Mouse (Mus musculus): ENCODE data around the gene Zfp109.
"Not testable (repeated sequence)": the region's sequence is repeated elsewhere in the genome, so short reads cannot be mapped to it uniquely, and the experiment has no call there.

Gene Zfp109

GRCm38 (mm10) chr7:24237040-24237791 is at the start of gene Zfp109:
Zfp109 (minus strand) TSS chr7:24237560.
- peak; percentile 42 to 57 for DNase-seq (ENCODE audit: low spot score in 2 of 2)

- no peak for DNase-seq (ENCODE audit: low spot score in 2 of 2)
These were observed 49.6 kb upstream of the Zfp109 start for GRCm38 (mm10) chr7:24286916-24287315.

DNA sequence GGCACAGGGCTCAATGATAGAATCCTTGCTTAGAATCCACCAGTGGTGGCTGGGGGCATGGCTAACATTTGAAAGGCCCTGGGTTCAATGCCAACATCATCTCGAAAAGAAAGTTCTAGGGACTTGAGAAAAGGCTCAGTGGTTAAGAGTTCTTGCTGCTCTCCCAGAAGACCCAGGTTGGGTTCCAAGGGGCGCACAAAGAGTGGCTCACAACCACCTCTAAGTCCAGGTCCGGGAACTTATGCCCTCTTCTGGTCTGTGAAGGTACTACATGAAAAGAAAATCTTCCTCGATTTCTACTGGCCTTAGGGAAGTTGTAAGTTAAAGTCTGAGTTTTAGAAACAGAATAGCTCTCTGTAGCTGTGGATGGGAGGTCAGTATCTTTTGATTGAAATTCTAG is 48.7 kb upstream of the Zfp109 start:
- DNase-seq (ENCODE audit: low spot score in 2 of 2), result no peak

- DNase-seq (ENCODE audit: low spot score in 2 of 2), result no peak
These were observed 43.4 kb upstream of the Zfp109 start for GRCm38 (mm10) chr7:24280858-24281145.

- DNase-seq (ENCODE audit: low spot score in 2 of 2), result no peak
These were observed 42.9 kb upstream of the Zfp109 start for GRCm38 (mm10) chr7:24280031-24280857.

GRCm38 (mm10) chr7:24278771-24279170 is 41.4 kb upstream of the Zfp109 start:
- DNase-seq (ENCODE audit: low spot score in 2 of 2), result not testable (repeated sequence)

DNA sequence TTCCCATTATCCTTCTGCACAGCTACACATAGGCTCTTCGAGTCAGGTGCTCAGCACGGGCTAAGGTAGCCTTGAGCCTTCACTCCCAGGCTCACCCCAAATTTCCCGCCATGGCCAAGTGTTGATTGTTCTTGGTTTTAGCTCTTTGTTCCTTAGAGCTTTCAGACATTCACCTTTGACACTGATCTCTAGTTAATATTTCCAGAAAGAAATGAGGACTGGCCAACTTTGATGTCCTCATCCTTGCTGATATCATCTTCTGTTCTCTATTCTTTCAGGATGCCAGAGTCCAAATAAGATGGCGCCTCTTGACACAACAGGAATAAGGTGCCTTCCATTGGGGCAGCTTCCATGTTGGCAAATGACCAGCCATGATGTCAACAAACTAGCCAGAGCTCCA is 37.1 kb upstream of the Zfp109 start:
- no peak for DNase-seq (ENCODE audit: low spot score in 2 of 2)

GRCm38 (mm10) chr7:24271191-24271590 is 33.8 kb upstream of the Zfp109 start:
- no peak for DNase-seq (ENCODE audit: low spot score in 2 of 2)

- DNase-seq (ENCODE audit: low spot score in 2 of 2), result peak; percentile 76 to 77
These were observed 32.9 kb upstream of the Zfp109 start, which contains the start of gene Zfp93 for GRCm38 (mm10) chr7:24270288-24270672. Zfp93 (plus strand) TSS chr7:24270420.

GRCm38 (mm10) chr7:24269667-24270287 is 32.4 kb upstream of the Zfp109 start:
- no peak for DNase-seq (ENCODE audit: low spot score in 2 of 2)

GRCm38 (mm10) chr7:24269256-24269655 is 31.9 kb upstream of the Zfp109 start:
- DNase-seq (ENCODE audit: low spot score in 2 of 2), result no peak

- DNase-seq (ENCODE audit: low spot score in 2 of 2), result no peak
These were observed 31.1 kb upstream of the Zfp109 start for GRCm38 (mm10) chr7:24268176-24269155.

GRCm38 (mm10) chr7:24260000-24260312 is 22.6 kb upstream of the Zfp109 start:
- DNase-seq (ENCODE audit: low spot score in 2 of 2), result no peak

GRCm38 (mm10) chr7:24259306-24259999 is 22.1 kb upstream of the Zfp109 start:
- no peak for DNase-seq (ENCODE audit: low spot score in 2 of 2)

DNA sequence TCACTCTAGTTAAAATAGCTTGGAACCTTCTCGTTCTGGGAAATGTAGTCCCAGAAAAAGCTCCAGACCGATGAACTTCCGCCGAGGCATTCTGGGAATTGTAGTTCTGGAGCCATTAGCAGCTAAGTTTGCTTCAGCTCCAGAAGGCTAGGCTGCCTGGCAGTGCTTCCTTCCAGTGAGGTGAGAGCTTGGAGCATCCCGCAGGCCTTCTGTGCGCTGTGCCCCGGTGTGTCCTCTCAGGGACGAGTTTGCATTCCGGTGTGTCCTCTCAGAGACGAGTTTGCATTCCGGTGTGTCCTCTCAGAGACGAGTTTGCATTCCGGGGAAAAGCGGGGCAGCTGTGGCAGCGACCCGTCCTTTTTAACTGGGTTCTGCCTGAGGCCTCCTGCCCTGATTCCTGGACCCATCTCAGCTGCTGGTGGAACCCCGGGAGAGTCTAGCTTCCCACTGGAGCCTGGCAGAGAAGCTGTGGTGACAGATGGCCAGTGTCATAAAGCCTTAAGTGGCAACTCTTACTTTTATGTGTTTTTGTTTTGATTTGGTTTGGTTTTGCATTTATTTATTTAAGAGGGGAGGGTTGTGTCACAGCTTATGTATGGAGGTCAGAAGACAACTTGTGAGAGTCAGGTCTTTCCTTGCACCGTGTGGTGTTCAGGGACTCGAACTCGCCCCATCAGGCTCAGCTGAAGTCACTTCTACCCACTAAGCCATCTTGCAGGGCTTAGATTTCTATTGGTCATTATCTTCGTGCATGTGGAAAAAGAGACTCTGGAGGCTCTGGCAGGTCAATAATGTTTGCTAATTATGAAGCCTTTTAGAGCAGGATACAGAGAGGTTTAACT is 17.5 kb upstream of the Zfp109 start, which contains the start of gene Zfp108:
Gene Zfp108, plus strand, starts transcription at position 162 of the 842 bp plus-strand sequence.
- DNase-seq (ENCODE audit: low spot score in 2 of 2), result peak; percentile 86 to 89

GRCm38 (mm10) chr7:24253779-24254615 is 16.6 kb upstream of the Zfp109 start:
- no peak for DNase-seq (ENCODE audit: low spot score in 2 of 2)

- DNase-seq (ENCODE audit: low spot score in 2 of 2), result no peak
These were observed 26.0 kb downstream of the Zfp109 start, which contains the start of gene Zfp111 for GRCm38 (mm10) chr7:24211343-24211742. Zfp111 (minus strand) TSS chr7:24211443.

- DNase-seq (ENCODE audit: low spot score in 2 of 2), result no peak
These were observed 27.1 kb downstream of the Zfp109 start for GRCm38 (mm10) chr7:24210296-24210695.

Measured in heart, adult 9 months (tissue).